Mouse (Mus musculus) C2C12 (cell line): ENCODE data around the gene Fgf14. TPM values are rescaled to one million over a fixed set of nuclear protein-coding genes. Genes with fewer than 3 reads are reported as not detected.

Experiments used
- H3K27me3 ChIP-seq: one replicate; pipeline ENCODE4 v1.6.1; 2011; ENCODE audit not compliant: control insufficient read depth, insufficient read depth, insufficient read length
- H3K36me3 ChIP-seq: one replicate; pipeline ENCODE4 v1.6.1; 2011; ENCODE audit not compliant: control insufficient read depth, insufficient read depth
- H3K4me3 ChIP-seq: one replicate; pipeline ENCODE4 v1.5.1; 2011; ENCODE audit warnings: mild to moderate bottlenecking, control low read depth; ENCODE audit not compliant: poor library complexity, insufficient read depth, severe bottlenecking
- H3K79me2 ChIP-seq: one replicate; pipeline ENCODE4 v1.6.1; 2011; ENCODE audit not compliant: control insufficient read depth, insufficient read depth
- H3K79me3 ChIP-seq: one replicate; pipeline ENCODE4 v1.6.1; 2011; ENCODE audit warnings: low read depth, control low read depth
- H3ac ChIP-seq: one replicate; pipeline ENCODE3; 2011; ENCODE audit warnings: low read depth; ENCODE audit not compliant: control insufficient read depth, insufficient read length
- CEBPB ChIP-seq: IDR thresholded peaks from one replicate; pipeline ENCODE4 v1.6.1; 2011; ENCODE audit warnings: low read depth, mild to moderate bottlenecking, control low read depth, moderate library complexity
- CTCF ChIP-seq: IDR thresholded peaks from one replicate; pipeline ENCODE4 v1.5.1; 2011; ENCODE audit not compliant: control insufficient read depth, insufficient read depth, insufficient read length
- FOSL1 ChIP-seq: IDR thresholded peaks from one replicate; pipeline ENCODE4 v1.8.0; 2011; ENCODE audit warnings: mild to moderate bottlenecking, low read length; ENCODE audit not compliant: poor library complexity, insufficient read depth, severe bottlenecking
- MAX ChIP-seq: IDR thresholded peaks from one replicate; pipeline ENCODE4 v1.6.1; 2011; ENCODE audit warnings: mild to moderate bottlenecking, control low read depth
- MYOD1 ChIP-seq: IDR thresholded peaks from one replicate; pipeline ENCODE4 v1.6.1; 2011; ENCODE audit warnings: low read depth; ENCODE audit not compliant: control insufficient read depth, insufficient read length
- MYOG ChIP-seq: IDR thresholded peaks from one replicate; pipeline ENCODE4 v1.6.1; 2011; ENCODE audit not compliant: control insufficient read depth, insufficient read length; ENCODE audit errors: extremely low read depth
- USF1 ChIP-seq: IDR thresholded peaks from one replicate; pipeline ENCODE4 v1.6.1; 2011; ENCODE audit warnings: low read depth, mild to moderate bottlenecking, control low read depth, moderate library complexity
- polyA plus RNA-seq: library from polyadenylated mRNA; unstranded; fragments of >200 nt; fragmentation: generic; extraction: Trizol; gene quantifications from one replicate; pipeline ENCODE4 v1.2.1, GENCODE M21; 2012; ENCODE audit warnings: missing spikeins

The Fgf14 gene
- polyA plus RNA-seq, 1 experiment = not detected

- H3K27me3 ChIP-seq = no peaks in the 10 kb centered on the region
- no peak overlapping the region for H3ac ChIP-seq
- H3K79me3 ChIP-seq = no peaks in the 10 kb centered on the region
- H3K4me3 ChIP-seq = no peak overlapping the region
- no peaks in the 10 kb centered on the region for H3K36me3 ChIP-seq
- H3K79me2 ChIP-seq = no peaks in the 10 kb centered on the region
- TF ChIP-seq CEBPB (no peak), MYOD1 (no peak), MYOG (no peak), USF1 (no peak), MAX (no peak), FOSL1 (no peak), CTCF (no peak)
Measured at GRCm38 (mm10) chr14:124266977-124267376, 409.9 kb downstream of the Fgf14 start.

GRCm38 (mm10) chr14:124264541-124265059, 412.3 kb downstream of the Fgf14 start:
- no peak overlapping the region for H3K4me3 ChIP-seq
- no peaks in the 10 kb centered on the region for H3K36me3 ChIP-seq
- TF ChIP-seq MYOG (no peak), MYOD1 (no peak), USF1 (no peak), FOSL1 (no peak), MAX (no peak), CEBPB (no peak), CTCF (no peak)
- H3ac ChIP-seq = no peak overlapping the region
- H3K27me3 ChIP-seq = no peaks in the 10 kb centered on the region
- H3K79me2 ChIP-seq = no peaks in the 10 kb centered on the region
- H3K79me3 ChIP-seq = no peaks in the 10 kb centered on the region

- H3K79me3 ChIP-seq = no peaks in the 10 kb centered on the region
- H3K27me3 ChIP-seq = no peaks in the 10 kb centered on the region
- no peak overlapping the region for H3ac ChIP-seq
- H3K36me3 ChIP-seq = no peaks in the 10 kb centered on the region
- no peaks in the 10 kb centered on the region for H3K79me2 ChIP-seq
- no peak for TF ChIP-seq USF1
- TF ChIP-seq CEBPB = no peak
- TF ChIP-seq MAX = no peak
- TF ChIP-seq MYOG = no peak
- no peak for TF ChIP-seq CTCF
- TF ChIP-seq FOSL1 = no peak
- TF ChIP-seq MYOD1 = no peak
- no peak overlapping the region for H3K4me3 ChIP-seq
Measured at GRCm38 (mm10) chr14:124263199-124263598, 413.7 kb downstream of the Fgf14 start.

GRCm38 (mm10) chr14:124247517-124247916, 429.4 kb downstream of the Fgf14 start:
- Histone ChIP-seq H3ac (no peak overlapping the region), H3K36me3 (no peaks in the 10 kb centered on the region), H3K4me3 (no peak overlapping the region), H3K79me3 (no peaks in the 10 kb centered on the region), H3K79me2 (no peaks in the 10 kb centered on the region), H3K27me3 (no peaks in the 10 kb centered on the region)
- no peak for TF ChIP-seq MYOG

GRCm38 (mm10) chr14:124223445-124223844, 453.5 kb downstream of the Fgf14 start:
- H3K79me3 ChIP-seq = no peaks in the 10 kb centered on the region
- TF ChIP-seq CEBPB (no peak), USF1 (no peak), FOSL1 (no peak), MYOG (no peak), MAX (no peak), MYOD1 (no peak)
- H3K79me2 ChIP-seq = no peaks in the 10 kb centered on the region
- H3K4me3 ChIP-seq = no peak overlapping the region
- no peaks in the 10 kb centered on the region for H3K27me3 ChIP-seq
- no peaks in the 10 kb centered on the region for H3K36me3 ChIP-seq
- no peak overlapping the region for H3ac ChIP-seq

- TF ChIP-seq FOSL1 (no peak), MYOG (no peak), MAX (no peak), CEBPB (no peak), USF1 (no peak)
- Histone ChIP-seq H3K27me3 (no peaks in the 10 kb centered on the region), H3K79me3 (no peaks in the 10 kb centered on the region)
Measured at GRCm38 (mm10) chr14:124222447-124222846, 454.5 kb downstream of the Fgf14 start.

More at GRCm38 (mm10) chr14:124222447-124222846, 454.5 kb downstream of the Fgf14 start:
- Histone ChIP-seq H3ac (no peak overlapping the region), H3K79me2 (no peaks in the 10 kb centered on the region), H3K4me3 (no peak overlapping the region), H3K36me3 (no peaks in the 10 kb centered on the region)
